Mouse (Mus musculus): ENCODE results near the gene Pde7b.

Gene Pde7b

DNA sequence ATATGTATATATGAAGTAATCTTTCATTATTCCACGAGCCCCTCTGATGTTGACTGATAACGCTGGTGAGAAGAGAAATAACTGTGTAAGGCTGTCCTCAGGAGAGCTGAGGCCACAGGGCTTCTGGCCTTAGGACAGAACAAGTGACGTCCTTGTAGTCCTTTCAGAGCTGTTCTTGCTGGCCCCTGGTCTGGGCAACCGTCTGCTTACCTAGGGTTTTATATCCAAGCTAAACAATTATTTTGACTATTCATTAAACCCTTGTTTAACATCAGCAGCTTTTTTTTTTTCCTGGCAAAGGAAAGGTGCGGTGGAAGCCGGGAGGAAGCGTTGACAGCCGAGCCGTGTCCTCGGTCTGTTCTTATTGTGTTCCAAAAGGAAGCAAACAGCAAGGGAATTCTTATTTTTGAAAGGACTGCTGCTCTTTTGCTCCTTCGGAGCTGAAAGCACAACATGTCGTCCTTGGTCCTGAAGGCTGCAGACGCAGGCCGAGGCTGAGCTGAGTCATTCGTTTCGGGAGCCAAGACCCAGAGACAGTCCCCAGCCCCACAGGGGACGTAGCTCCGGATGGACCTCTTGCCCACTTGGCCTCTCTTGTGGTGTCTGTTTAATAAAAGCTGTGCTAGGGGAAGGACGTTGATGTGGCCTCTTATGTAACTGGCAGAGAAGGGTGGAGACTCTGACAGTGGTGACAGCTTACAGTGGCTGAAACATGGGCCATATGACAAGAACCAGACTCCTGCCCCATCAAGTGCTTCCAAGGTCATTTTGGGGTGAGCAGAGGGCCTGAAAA is 238.2 kb downstream of the Pde7b start:
- DNase-seq, result no peak

DNA sequence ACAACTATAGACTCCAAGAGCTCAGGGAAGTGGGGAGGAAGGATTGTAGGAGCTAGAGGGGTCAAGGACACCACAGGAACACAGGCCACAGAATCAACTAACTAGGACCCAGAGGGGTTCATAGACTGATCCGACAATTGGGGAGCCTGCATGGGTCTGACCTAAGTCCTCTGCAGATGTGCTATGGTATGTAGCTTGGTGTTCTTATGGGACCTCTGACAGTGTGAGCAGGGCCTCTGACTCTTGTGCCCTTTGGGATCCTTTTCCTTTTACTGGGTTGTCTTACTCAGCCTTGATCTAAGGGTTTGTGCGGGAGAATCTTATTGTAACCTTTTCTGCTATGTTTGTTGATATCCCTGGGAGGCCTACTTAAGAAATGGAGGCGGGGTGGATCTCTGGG is 239.1 kb downstream of the Pde7b start:
- DNase-seq, result no peak

DNA sequence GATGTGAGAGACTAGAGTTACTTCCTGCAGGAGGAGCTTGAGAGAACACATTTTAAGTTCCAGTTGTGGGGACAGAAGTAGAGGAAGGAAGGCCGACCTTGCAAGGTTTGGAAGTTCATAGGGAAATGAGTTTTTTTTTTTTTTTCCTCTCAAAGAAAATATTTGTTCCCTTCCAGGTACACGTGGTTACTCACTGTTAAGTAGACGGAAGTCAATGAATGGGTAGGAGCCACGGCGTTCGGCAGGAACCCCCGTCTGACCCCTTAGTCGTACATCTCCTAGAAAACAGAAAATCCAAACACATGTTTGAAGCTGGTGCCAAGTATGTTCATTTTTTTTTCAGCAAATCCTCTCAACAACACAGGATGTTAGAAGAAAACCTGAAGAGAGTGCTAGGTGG is 245.4 kb downstream of the Pde7b start:
- no peak for DNase-seq

DNA sequence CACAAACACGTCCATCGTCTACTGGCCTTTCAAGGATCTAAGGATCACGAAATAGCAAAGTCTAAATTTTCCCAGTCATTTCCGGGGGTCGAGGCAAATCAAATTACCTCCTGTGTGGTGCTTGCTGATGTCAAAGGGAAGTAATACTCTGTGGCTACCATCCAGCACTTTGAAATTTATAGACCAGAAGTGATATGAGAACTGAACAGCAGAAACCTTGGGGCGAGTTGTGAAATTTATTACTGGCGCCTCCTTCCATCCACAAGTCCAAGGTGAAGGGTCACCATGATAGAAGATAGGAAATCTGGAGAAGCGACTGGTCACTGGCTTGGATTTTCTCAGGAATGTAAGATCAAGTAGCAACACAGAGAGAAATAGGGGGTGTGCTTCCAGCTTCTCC is 246.4 kb downstream of the Pde7b start:
- DNase-seq, result no peak

DNA sequence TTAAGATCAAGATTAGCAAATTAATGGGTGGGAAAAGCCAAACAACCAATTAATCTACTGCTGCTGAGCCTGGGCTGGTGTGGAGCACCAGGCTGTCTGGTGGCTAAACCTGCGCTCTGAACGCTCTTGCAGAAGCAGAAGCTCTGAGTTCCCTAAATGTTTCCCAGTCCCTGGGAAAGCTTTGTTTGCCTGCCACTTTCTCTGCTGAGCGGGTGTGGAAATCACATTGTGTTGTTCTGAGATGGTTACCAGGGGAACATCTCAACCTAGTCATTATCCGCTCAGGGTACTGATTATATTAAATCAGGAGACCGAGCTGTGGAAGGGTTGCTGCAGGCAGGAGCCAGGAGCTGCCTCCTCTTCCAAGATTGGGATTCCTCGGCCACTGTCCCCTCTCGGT is 250.0 kb downstream of the Pde7b start:
- peak; percentile 63 for DNase-seq

DNA sequence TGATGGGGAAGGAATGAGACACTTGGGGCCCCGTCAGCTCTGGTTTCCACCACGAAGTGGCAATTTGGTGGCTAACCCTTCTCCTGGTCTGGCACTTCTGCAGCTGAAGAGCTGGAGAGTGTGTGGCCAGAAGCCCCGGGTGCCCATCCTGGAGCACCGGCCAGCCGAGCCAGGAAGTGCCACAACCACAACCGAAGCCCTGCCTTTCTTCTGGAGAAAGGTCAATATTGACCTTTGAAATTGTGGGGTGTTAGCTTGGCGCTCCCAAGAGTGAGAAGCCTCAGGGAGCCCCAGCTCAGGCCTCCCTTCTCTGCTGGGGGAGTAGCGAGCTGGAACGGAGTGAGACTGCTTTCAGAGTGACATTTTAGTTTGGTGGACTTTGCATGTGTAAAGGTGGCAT is 250.8 kb downstream of the Pde7b start:
- no peak for DNase-seq

DNA sequence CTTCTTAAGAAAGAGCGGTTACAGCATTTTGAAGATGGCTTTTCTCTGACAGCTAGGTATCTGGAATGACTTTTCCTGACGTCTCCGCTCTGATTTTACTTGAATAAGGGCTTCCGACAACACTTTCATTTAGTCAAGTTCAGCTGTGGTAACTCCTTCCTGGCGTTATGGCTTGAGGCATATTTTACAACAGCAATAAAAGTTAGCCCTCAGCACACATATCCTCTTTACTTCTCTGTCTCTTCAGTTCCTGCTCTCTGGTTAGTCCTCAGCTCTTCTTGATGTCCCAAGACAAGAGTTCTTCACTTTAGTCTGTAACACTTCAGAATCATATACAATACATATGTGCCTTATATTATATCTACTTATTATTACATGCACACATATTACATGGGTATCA is 251.4 kb downstream of the Pde7b start:
- no peak for DNase-seq

DNA sequence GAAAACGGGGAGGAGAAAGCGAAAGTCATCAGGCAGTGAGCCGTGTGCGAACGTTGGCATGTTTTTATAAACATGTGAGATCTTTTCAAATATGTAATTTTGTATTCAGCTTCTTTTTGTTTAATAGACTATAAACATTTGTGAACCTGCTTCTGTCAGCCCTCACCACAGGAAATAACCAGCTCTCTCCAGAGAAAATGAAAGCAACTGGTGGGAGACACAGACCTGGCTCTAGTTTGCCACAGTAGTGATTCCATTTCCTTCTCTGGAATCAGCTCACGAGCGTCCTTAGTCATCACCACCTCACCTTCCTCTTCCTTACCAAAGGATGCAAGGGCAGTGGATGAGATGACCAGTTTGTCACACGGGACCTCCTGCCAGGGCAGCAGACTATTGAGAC is 252.9 kb downstream of the Pde7b start:
- DNase-seq, result no peak

DNA sequence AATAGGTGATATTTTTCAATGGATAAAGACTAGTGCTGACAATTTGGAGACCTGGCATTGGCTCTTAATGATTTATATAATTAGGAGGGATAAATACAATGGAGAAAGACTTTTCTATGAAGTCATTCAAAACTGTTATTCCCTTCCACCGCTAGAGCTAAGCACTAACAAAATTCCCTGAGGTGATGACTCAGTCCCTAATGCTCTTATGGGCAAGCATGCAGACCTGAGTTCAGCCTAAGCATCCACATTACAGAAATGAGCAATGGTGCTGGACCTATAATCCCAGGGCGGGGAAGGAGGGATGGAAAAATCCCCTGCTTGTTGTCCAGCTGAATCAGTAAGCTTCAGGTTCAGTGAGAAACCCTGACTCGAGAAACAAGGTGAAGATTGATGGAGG is 260.2 kb downstream of the Pde7b start:
- DNase-seq, result no peak

DNA sequence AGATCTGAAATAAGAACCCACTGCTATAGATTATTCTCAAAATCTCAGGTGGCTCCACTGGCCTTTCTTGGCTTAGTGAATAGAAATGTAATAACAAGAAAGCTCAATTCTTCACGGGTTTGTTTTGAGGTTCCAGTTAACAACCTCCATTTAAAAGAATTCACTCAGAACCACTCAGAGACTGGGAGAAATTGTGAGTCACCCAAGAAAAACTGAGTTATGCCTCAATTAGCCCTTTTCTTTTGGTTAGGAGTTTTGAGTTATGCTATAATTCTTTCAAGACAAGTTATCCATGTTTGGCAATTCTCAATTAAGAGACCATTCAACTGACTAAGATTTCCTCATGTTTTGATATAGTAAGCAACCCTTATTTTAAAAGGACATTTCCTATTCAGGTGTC is 260.9 kb downstream of the Pde7b start:
- DNase-seq, result no peak

DNA sequence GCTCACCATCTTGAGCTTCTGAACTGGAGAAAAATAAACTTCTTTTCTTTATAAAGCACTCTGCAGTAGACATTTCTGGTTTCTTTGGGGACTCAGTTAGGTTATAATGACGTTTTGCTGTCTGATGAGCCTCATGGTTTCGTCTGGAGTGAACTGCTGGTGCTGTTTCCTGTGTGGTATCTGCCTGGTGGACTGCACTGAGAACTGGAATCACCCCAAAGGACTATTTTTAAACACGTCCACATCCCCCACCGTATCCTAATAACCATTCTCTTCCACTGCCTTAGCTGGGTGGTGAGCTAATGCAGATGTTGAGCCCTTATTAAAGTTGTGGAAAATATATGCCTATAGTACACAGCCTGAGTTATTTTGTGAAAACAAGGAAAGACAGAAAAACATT is 262.3 kb downstream of the Pde7b start:
- no peak for DNase-seq

DNA sequence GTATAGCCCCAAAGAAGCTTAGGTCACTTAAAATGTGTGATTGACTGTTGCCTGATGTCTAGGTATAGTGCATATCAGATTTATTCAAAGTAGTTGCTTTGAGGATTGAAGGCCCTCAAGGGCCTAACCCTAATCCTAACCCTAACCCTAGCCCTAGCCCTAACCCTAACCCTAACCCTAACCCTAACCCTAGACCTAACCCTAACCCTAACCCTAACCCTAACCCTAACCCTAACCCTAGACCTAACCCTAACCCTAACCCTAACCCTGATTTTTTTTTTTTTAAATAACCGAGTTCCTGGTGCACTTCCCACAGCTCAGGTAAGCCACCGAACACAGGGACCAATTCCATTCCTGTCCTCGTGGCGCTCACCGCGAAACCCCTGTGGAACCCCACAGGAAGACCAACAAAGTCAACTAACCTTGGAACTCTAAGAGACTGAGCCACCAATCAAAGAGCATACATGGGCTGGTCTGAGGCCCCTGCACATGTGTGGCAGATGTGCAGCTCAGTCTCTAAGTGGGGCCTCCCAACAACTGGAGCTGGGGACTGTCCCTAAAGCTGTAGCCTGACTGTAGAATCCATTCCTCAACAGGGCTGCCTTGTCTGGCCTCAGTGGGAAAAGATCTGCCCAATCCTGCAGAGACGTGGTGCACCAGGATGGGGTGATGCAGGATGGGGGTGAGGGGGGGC is 265.1 kb downstream of the Pde7b start:
- no peak for DNase-seq

DNA sequence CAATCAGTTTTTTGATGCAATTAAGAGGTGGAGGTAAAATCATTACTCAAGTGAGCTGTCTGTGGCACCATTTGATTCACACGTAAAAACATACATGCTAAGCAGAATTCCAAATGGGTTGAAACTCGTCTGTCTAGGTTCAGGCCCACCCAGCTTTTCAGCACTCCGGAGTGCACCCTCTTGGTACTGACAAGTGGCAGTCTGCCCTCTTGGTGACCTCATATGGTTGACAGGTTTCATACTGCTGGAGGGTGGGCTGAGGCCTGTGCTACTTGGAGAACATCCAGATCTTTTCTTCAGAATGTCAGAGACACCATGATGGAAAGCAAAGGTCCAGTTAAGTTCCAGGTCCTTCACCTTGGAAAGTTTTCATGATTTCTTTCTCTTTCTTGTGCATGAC is 265.7 kb downstream of the Pde7b start:
- DNase-seq, result no peak

DNA sequence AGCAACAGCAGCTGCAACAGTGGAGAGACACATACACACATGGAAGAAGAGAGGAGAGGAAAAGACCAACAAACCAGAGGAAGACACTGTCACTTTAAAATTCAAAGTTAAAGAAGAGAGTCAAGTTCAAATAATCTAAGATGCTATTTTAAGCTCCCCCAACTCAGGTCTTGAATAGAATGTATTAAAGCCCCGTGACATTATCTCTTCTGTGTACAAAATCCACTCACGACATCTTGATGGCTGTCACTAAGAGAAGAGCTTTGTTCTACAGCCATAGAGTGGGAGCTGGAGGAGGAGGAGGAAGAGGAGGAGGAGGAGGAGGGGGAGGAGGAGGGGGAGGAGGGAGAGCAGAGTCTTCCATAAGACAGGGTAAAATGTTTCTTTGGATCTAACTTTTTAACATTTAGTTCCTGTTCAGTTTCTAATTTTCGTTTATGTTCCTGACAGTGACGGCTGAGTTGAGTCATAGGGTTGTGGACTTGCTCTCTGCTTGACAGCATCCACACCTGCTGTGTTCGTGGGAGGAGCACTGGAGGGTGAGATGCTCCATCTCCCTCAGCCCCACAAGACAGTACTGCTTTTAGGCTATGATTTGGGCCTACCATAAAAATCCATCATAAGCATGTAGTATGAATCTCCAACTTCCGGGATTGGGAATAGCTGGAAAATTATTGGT is 270.4 kb downstream of the Pde7b start:
- no peak for DNase-seq

DNA sequence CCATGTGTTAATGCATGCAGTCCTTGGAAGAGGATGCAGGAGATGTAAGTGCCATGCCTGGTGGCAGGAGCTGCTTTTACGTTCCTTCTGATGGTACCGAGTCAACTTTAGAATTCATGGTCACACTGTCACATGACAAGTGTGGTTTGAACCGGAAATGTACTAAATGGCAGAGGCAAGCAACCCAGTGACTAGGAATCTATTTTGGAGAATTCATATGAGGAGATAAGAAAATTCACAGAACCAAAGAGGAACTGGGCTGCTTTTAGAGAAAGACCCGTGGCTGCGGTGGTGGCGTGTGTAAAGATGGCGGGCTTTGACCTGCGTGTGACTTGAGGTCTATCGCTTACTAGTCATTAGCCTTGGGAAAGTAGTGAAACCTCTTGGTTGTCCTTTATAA is 287.4 kb downstream of the Pde7b start:
- DNase-seq, result no peak

DNA sequence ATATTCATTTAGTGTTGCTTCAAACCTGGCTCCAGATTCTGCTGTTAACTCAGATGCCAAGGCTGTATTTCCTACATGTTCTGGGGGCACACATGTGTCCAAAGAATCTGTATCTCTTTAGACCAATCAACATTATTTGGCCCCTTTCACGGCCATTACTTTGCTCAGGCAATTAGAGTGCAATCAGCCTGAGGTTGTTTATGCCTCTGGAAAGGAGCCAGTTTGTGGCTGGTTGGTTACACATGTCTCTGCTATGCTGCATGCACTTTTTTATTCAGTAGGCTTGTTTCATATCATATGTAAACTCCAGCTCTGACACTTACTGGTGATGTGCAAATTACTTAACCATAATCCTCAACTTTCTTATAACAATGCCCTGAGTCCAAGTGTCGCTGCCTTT is 287.9 kb downstream of the Pde7b start:
- DNase-seq, result no peak

DNA sequence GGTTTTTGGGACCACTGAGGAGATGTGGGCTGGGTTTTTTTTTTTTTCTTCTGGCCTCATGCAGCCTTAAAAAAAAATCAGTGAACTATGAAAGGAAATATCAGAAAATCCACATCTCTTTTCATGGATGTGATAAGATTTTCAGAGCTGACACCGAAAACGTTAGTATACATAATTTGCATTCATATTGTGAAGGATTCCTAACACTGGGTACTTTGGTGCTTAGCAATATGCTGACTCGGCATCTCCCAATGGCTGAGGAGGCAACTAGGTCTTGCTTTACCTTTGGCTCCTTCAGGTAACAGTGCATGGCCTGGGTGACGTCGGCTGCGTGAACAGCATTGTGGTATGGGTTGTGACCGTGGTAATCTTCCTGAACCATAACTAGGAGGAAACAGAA is 289.0 kb downstream of the Pde7b start:
- no peak for DNase-seq

DNA sequence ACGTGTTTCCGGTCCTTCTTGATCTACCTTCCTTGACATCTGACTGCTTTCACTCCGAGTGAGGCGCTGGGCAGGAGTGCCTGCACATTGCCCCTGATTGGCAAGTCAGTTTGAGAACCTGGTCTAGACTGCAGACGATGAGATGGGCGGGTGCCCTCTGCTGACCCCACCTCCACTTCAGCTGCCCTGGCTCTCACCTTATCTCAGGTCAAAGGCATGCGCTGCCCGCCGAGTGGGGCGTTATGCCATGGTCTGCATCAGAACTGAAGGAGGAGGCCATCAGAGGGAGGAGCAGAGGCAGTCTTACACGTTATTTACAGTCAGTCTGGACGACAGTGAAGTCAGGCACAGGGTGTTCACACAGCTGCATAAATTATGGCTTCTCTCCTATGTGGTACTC is 293.5 kb downstream of the Pde7b start:
- no peak for DNase-seq

DNA sequence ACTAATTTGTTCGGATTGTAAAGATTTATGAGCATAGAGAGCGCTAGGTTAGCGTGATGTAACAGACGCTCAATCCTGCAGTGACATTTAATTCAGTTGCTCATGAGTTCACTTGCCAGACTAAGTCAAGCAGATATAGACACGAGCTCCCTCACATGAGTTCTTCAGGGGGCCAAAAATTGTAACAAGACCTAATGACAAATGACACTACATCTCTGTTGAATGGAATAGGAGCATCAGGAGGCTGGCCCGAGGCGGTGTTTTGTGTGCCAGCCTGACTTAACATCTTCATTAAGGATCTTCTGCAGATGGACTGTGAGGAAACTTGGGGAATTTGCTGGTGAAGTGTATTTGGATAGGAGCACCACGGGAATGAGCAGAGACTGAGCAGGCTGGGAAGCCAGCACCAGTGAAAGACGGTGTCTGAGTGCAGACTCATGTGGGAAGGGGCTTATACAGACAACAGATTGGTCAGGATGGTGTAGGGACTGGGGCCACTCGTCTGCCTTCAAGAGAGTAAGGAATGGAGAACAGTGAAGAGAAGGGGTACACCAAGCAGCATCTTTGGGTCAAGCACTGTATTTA is 303.5 kb downstream of the Pde7b start:
- no peak for DNase-seq

DNA sequence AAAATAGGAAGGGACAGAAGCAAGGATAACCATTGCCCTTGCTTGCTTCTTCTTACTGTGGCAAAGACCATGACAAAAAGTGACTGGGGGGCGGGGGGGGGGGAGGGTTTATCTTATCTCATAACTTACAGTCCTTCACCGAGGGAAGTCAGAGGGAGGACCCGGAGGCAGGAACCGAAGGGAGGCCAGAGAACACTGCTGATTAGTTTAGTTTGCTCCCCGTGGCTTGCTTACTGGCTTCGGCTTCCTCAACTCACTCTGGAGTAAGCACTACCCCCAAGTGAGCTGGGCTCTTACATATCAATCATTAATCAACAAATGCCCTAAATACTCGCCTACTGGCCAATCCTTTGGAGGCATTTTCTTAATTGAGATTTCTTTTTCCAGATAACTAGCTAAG is 304.6 kb downstream of the Pde7b start:
- no peak for DNase-seq

DNA sequence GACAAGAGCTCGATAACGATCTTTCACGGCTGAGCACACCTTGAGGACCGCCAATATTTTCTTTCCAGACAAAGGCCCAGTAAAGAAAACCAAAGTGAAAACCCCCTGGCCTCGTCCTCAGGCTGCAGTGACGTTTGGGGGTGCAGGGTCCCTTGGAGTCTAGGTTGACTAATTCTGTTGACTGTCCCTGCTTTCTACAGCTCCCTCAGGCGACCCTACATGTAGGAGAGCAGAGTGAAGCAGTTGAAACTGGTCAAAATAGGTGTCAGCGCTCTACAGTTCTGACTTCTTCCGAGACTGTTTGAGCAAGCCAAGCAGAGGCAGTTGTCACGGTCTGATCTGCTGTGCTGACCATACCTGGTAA is 306.0 kb downstream of the Pde7b start:
- no peak for DNase-seq

DNA sequence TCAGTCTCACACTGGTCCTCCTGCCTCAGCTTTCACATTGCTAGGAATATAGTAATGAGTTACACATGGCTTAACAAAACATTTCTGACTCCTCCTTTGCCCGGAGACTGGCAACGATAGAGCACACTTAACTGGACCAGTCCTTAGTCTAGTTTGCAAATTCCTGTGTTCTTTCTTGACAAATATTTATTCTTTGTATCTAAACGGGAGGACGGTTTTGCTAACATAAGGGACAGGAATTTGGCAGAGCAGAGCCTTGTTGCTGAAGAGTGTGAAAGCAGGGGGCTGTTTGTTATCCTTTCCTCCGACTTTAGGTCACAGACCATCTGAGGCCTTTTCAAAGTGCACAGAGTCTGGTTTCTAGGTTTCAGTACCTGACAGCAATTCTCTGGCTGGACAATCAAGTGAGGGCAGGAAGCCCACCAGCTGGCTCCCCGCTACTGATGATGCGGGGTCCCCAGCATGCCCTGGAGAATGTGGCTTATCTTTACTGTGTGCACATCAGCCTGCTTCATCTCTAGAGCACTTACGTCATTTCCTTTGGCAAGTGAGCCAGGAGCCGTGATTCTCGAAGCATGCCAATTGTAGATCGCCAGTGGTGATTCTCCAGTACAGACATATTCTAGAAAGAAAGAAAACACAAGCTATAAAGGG is 306.5 kb downstream of the Pde7b start:
- DNase-seq, result no peak

DNA sequence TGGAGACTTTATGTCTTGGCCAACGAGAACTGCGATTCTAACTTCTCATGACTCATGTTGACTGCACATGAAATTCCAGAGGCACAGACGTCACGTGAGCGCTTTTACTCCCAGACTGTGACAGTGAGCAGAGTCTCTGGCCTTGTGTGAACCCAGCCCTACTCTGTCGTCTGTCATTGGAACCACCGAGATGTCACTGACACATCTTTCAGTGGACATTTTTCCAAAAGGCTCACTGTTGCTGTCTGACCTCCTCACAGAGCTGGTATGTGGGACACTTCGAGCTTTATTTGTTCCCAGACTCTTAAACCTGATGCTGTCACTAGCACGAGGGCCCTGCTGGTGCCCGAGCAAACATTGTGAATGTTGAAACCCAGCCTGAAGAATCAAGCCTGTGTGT is 315.7 kb downstream of the Pde7b start:
- no peak for DNase-seq
